Mouse (Mus musculus) embryonic facial prominence, embryonic 11.5 days (tissue): ENCODE measurements around the gene Zfp786. TPM values are rescaled to one million over a fixed set of nuclear protein-coding genes. Genes with fewer than 3 reads are reported as not detected.

Source experiments
- ATAC-seq: fragments of 200-750 bp; cut with Nextera tagmentation; replicated peaks from 2 replicates; pipeline ENCODE4 v1.8.0; 2017; ENCODE audit warnings: low read depth; ENCODE audit not compliant: insufficient number of reproducible peaks, low FRiP score, low TSS enrichment
- DNase-seq: peaks from one replicate; pipeline ENCODE4 v3.0.0-alpha.2; 2015; ENCODE audit warnings: low spot score
- H3K27ac ChIP-seq: fragments of 300-500 bp; sonication (generic); replicated peaks from 2 replicates; pipeline ENCODE4 v1.5.1; 2014; ENCODE audit warnings: mild to moderate bottlenecking, low read depth, low read length, control low read depth
- H3K27me3 ChIP-seq: fragments of 300-500 bp; sonication (generic); 2 replicates; pipeline ENCODE4 v1.6.1; 2014; ENCODE audit warnings: mild to moderate bottlenecking, low read length, moderate library complexity, mixed read lengths; ENCODE audit not compliant: control insufficient read depth, insufficient read depth
- H3K36me3 ChIP-seq: fragments of 300-500 bp; sonication (generic); replicated peaks from 2 replicates; pipeline ENCODE4 v1.6.1; 2014; ENCODE audit warnings: low read depth, mild to moderate bottlenecking, low read length, moderate library complexity, mixed read lengths; ENCODE audit not compliant: control insufficient read depth, insufficient read depth
- H3K4me1 ChIP-seq: fragments of 300-500 bp; sonication (generic); 2 replicates; pipeline ENCODE4 v1.6.1; 2014; ENCODE audit warnings: low read length, mixed read lengths; ENCODE audit not compliant: control insufficient read depth, insufficient read depth
- H3K4me2 ChIP-seq: fragments of 300-500 bp; sonication (generic); 2 replicates; pipeline ENCODE4 v1.6.1; 2014; ENCODE audit warnings: low read depth, mild to moderate bottlenecking, control low read depth, low read length, moderate library complexity
- H3K4me3 ChIP-seq: fragments of 300-500 bp; sonication (generic); 2 replicates; pipeline ENCODE4 v1.5.1; 2014; ENCODE audit warnings: low read depth, low read length, control low read depth
- H3K9ac ChIP-seq: fragments of 300-500 bp; sonication (generic); replicated peaks from 2 replicates; pipeline ENCODE4 v1.6.1; 2014; ENCODE audit warnings: mild to moderate bottlenecking, control low read depth, low read length
- H3K9me3 ChIP-seq: fragments of 300-500 bp; sonication (generic); replicated peaks from 2 replicates; pipeline ENCODE4 v1.6.1; 2016; ENCODE audit warnings: mild to moderate bottlenecking, low read length, inconsistent platforms, mixed read lengths; ENCODE audit not compliant: control insufficient read depth
- WGBS: fragments of 180-500 bp; shearing (Covaris S2); extraction: QIAGEN DNeasy Blood & Tissue Kit; methylation state at CpG from one replicate; pipeline ENCODE4 v1.1.7; 2014; 5-methylcytosine and 5-hydroxymethylcytosine counted together
- polyA plus RNA-seq: library from polyadenylated mRNA; unstranded; fragments of >200 nt; fragmentation: Nextera tagmentation; extraction: Ambion mirVana; gene quantifications from 2 replicates; pipeline ENCODE4 v1.2.1, GENCODE M21; 2014

Zfp786 gene
- polyA plus RNA-seq, 1 experiment from 2014 or later: 5.9 TPM

GRCm38 (mm10) chr6:47835984-47836521, 5.4 kb upstream of the Zfp786 start:
- peak; percentile 61 for ATAC-seq
- Histone ChIP-seq H3K4me1 (no peaks in the 10 kb centered on the region), H3K36me3 (no peaks in the 10 kb centered on the region), H3K4me2 (peak overlapping the region; percentile 66), H3K4me3 (peak overlapping the region; percentile 84), H3K27me3 (no peaks in the 10 kb centered on the region), H3K9me3 (no peaks in the 10 kb centered on the region), H3K9ac (peak overlapping the region; percentile 81), H3K27ac (peak overlapping the region; percentile 88)
- peak; percentile 65 for DNase-seq
- under 1% methylated on average over 49 of the region's 49 CpGs for WGBS

GRCm38 (mm10) chr6:47835482-47835983, 4.9 kb upstream of the Zfp786 start, which contains the start of gene Zfp398:
Zfp398 (plus strand) TSS chr6:47835661.
- H3K27ac ChIP-seq: peak within 1 kb of the TSS; percentile 88
- peak within 1 kb of the TSS; percentile 66 for H3K4me2 ChIP-seq
- WGBS: 0% methylated on average over 52 of the region's 52 CpGs

GRCm38 (mm10) chr6:47832220-47832619, 1.6 kb upstream of the Zfp786 start:
- WGBS: 82% methylated on average over 1 of the region's 1 CpGs
- no peaks in the 10 kb centered on the region for H3K36me3 ChIP-seq

More at GRCm38 (mm10) chr6:47835482-47835983, 4.9 kb upstream of the Zfp786 start, which contains the start of gene Zfp398:
- Histone ChIP-seq H3K27me3 (no peaks in the 10 kb centered on the region), H3K9me3 (no peaks in the 10 kb centered on the region), H3K4me1 (no peaks in the 10 kb centered on the region), H3K36me3 (no peaks in the 10 kb centered on the region), H3K9ac (peak within 1 kb of the TSS; percentile 81), H3K4me3 (peak within 1 kb of the TSS; percentile 84)
- ATAC-seq (peak; percentile 96), DNase-seq (peak; percentile 95)

GRCm38 (mm10) chr6:47828950-47829349, 1.7 kb downstream of the Zfp786 start:
- no peak overlapping the region for H3K4me2 ChIP-seq
- H3K4me3 ChIP-seq: no peak overlapping the region
- H3K4me1 ChIP-seq: no peaks in the 10 kb centered on the region
- no peaks in the 10 kb centered on the region for H3K9me3 ChIP-seq
- no peak overlapping the region for H3K9ac ChIP-seq
- H3K27ac ChIP-seq: no peak overlapping the region
- H3K27me3 ChIP-seq: no peaks in the 10 kb centered on the region
- ATAC-seq (no peak), DNase-seq (peak; percentile 38)
- H3K36me3 ChIP-seq: no peaks in the 10 kb centered on the region
- WGBS: 27% methylated on average over 1 of the region's 1 CpGs

More at GRCm38 (mm10) chr6:47832220-47832619, 1.6 kb upstream of the Zfp786 start:
- Histone ChIP-seq H3K4me1 (no peaks in the 10 kb centered on the region), H3K4me3 (no peak overlapping the region), H3K9me3 (no peaks in the 10 kb centered on the region), H3K4me2 (no peak overlapping the region), H3K9ac (no peak overlapping the region), H3K27me3 (no peaks in the 10 kb centered on the region), H3K27ac (no peak overlapping the region)
- ATAC-seq (no peak), DNase-seq (no peak)

- ATAC-seq: no peak
- H3K4me3 ChIP-seq: no peak overlapping the region
- DNase-seq: no peak
- no peaks in the 10 kb centered on the region for H3K4me1 ChIP-seq
- no peaks in the 10 kb centered on the region for H3K36me3 ChIP-seq
- H3K27ac ChIP-seq: no peak overlapping the region
- WGBS: 92% methylated on average over 4 of the region's 4 CpGs
- H3K4me2 ChIP-seq: no peak overlapping the region
- H3K27me3 ChIP-seq: no peaks in the 10 kb centered on the region
- no peak overlapping the region for H3K9ac ChIP-seq
- H3K9me3 ChIP-seq: no peaks in the 10 kb centered on the region
Measured at GRCm38 (mm10) chr6:47827462-47827861, 3.2 kb downstream of the Zfp786 start.

GRCm38 (mm10) chr6:47824241-47824640, 6.4 kb downstream of the Zfp786 start:
- no peaks in the 10 kb centered on the region; the same call in none of the 2 replicates for H3K36me3 ChIP-seq
- H3K9ac ChIP-seq: no peak overlapping the region
- ATAC-seq (no peak), DNase-seq (no peak)
- no peak overlapping the region for H3K4me3 ChIP-seq
- no peaks in the 10 kb centered on the region for H3K27me3 ChIP-seq
- no peak overlapping the region for H3K4me2 ChIP-seq
- H3K27ac ChIP-seq: no peak overlapping the region
- H3K9me3 ChIP-seq: no peaks in the 10 kb centered on the region
- 68% methylated on average over 2 of the region's 2 CpGs for WGBS
- H3K4me1 ChIP-seq: no peaks in the 10 kb centered on the region

GRCm38 (mm10) chr6:47821776-47822175, 8.9 kb downstream of the Zfp786 start:
- H3K4me3 ChIP-seq: no peak overlapping the region
- no peak overlapping the region for H3K27ac ChIP-seq
- no peaks in the 10 kb centered on the region; the same call in none of the 2 replicates for H3K36me3 ChIP-seq
- no peak for DNase-seq
- no peak overlapping the region for H3K9ac ChIP-seq
- H3K4me2 ChIP-seq: no peak overlapping the region
- H3K27me3 ChIP-seq: no peaks in the 10 kb centered on the region
- 91% methylated on average over 6 of the region's 6 CpGs for WGBS
- ATAC-seq: no peak
- no peaks in the 10 kb centered on the region for H3K4me1 ChIP-seq
- H3K9me3 ChIP-seq: no peaks in the 10 kb centered on the region

- no peak overlapping the region for H3K9ac ChIP-seq
- H3K4me1 ChIP-seq: no peaks in the 10 kb centered on the region
- H3K36me3 ChIP-seq: no peaks in the 10 kb centered on the region; the same call in none of the 2 replicates
- no peak for DNase-seq
- no peaks in the 10 kb centered on the region for H3K27me3 ChIP-seq
- WGBS: 86% methylated on average over 5 of the region's 5 CpGs
- H3K27ac ChIP-seq: no peak overlapping the region
- H3K4me2 ChIP-seq: no peak overlapping the region
- no peaks in the 10 kb centered on the region for H3K9me3 ChIP-seq
- ATAC-seq: no peak
- no peak overlapping the region for H3K4me3 ChIP-seq
Measured at GRCm38 (mm10) chr6:47821236-47821635, 9.4 kb downstream of the Zfp786 start.
